Mouse (Mus musculus) adrenal gland, postnatal 14 days (tissue): Measurements from ENCODE around the gene Psmb11. TPM values are rescaled to one million over a fixed set of nuclear protein-coding genes. Genes with fewer than 3 reads are reported as not detected.

ENCODE experiments used
- DNase-seq: peaks from one replicate; pipeline ENCODE4 v3.0.0; 2021; ENCODE audit warnings: mixed read lengths
- total RNA-seq: library from RNA; stranded (reverse); gene quantifications from 2 replicates; pipeline ENCODE4 v1.2.3, GENCODE M21; 2021

The Psmb11 gene
- total RNA-seq, 1 experiment from 2014 or later = not detected

DNA sequence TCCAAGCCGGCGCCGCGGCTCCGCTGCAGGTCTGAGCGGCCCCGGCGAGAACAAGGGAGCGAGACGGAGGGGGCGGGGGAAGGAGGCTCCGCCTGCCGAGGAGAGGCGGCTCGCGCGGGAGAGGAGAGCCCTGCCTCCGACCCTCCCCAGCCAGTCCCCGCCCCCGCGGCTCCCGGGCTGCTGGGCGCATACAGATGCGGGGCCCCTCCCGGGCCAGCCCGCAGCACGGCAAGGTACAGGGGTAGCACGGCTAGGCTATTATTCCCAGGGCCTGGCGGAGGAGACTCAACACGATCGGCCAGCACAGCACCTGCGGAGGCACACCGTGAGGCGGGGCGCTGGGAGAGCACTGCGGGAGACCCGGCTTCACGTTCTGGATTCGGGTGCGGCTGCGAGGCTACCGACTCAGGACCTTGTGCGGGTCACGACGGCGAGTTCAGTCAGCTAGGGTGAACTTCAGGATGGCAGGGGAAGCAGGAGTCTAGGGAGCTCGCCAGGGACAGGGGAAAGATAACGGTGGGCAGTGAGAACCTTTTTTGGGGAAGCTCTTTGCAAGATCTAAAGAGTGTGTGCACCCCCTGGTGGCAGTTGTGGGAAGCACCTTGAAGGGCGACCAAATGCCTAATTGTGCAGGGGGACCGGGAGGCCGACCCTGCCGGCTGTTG is 20.2 kb downstream of the Psmb11 start, which contains the start of gene Cdh24:
Gene Cdh24 (minus strand): TSS at position 60 of the 665 bp plus-strand sequence.
- peak; percentile 94 for DNase-seq

DNA sequence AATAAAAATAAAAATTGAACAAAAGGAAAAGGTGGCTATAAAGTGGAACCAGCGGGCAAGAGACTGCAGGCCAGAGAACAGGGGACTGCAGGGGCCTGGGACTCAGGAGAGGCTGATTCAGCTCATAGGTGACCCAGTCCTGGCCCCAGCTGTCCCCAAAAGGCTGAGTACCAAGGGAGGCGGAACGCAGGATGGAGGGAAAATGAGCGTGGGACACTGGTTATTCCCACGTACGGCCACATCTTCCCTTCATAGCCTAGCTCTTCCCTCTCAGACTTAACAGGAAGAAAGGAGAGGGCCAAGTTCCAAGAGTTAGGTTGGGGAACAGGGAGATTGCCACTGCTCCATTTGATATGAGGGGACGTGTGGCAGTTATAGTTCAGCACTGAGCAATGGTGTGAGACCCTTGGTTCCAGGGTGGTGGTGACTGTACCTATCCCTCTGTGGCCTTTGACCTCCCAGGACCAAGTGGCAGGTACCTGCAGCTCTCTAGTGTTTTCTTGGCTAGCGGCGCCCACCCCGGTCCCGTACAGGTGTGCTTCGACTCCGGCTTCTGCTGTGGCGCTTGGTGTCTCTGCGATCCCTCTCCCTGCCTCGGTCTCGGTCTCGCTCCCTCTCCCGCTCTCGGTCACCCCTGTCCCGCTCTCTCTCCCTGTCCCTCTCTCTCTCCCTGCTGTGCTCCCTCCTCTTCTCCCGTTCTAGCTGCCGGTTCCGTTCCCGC is 21.2 kb downstream of the Psmb11 start:
- no peak for DNase-seq

- no peak for DNase-seq
Observed at GRCm38 (mm10) chr14:54643011-54643410, 21.8 kb downstream of the Psmb11 start.

DNA sequence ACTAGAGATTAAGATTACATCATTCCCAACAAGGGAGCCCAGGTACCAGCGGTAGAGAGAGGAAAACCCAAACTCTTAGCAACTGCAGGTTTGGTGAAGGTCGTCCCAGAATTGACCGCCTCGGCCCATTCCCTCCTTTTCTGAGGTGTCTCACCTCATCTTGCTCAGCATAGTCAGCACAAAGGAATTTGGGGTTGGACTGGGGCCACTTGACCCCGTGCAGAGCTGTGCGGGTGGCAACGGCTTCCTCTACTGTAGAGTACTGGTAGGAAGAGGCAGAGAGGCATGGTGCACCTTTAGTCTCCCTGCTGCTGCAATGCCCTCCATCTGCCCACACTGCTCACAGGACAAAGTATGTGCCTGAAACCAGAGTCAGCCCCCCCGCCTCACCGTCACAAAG is 23.1 kb downstream of the Psmb11 start:
- DNase-seq = peak; percentile 35

DNA sequence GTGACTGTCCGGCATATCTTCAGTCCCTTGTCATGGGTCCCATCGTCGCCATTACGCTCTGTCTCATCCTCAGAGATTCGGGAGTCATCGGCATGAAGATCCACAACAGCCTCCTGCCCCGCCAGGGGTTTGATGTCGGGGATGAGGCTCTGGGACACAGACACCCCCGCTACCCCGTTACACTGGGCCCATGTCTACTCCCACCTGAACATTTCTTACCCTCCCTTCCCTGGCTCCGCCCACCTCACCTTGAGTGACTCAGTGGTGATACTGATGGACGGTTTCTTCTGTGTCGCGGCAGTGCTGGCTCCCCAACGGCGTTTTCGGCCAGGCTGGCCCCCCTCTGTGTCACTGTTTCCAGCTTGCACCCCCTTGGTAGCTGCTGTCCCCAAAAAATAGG is 25.2 kb downstream of the Psmb11 start:
- DNase-seq = no peak

DNA sequence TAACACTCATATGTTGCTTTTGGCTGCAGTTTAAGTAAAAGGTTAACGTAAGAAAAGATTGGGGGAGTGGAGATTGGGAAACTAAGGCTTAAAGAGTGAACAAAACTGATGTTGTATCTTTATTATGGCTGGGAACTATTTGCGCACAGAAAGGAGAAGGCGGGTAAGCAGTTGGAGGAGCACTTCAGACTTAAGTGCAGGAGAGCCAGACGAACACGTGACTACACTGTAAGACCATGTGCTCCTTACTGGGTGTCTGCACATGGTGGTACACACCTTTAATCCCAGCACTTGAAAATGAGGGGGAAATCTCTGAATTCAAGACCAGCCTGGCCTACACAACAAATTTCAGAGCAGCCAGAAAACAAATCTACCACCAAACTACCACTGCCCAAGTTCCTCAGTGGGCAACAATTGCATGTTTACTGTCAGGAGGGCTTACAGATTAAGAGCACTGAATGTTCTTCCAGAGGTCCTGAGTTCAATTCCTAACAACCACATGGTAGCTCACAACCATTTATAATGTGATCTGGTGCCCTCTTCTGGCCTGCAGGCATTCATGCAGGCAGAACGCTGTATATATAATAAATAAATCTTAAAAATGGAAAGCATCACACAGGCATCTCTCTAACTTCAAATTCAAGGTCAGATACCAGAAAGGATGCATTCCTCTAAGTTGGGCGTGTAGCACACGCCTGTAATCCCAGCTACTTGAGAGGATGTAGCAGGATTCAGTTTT is 25.8 kb downstream of the Psmb11 start:
- DNase-seq = no peak

- DNase-seq = no peak
Observed at GRCm38 (mm10) chr14:54647900-54648299, 26.7 kb downstream of the Psmb11 start.

- peak; percentile 90 for DNase-seq
Observed at GRCm38 (mm10) chr14:54650621-54651454, 29.6 kb downstream of the Psmb11 start.

DNA sequence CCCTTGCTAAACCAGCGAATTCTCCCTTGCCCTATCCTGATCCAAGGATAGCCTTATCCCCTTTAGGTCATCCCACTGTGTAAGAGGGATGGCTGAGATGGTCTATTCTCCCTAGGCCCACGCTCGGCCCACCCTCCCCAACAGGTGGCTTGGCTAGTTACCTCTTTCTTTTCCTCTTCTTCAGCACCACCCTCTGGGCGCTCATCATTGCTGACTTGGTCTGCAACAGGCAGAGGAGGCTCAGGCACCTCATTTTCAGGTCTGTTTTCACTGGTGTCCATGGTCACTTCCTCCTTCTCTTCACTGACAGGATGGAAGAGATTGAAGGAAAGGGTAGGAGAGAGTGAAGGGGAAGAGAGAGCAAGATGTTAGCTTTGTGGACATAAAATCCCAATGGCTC is 30.3 kb downstream of the Psmb11 start:
- DNase-seq = no peak

DNA sequence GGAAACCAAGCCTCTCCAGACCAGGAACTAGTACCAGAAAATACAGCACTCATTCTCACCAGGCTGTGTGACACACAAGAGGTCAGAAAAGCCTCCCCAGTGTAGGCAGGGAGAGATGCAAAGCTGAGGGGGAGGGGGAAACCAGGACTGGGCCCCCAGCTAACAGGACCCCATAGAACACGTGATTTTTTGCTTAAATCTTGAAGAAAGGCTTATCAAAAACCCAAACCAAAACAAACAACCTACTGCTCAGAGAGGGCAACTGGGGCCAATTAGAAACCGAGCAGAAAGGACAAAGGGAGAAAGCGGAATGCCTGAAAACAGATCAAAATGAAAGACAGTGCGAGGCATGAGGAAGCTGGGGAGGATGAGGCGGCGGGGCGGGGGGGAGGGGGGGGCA is 31.6 kb downstream of the Psmb11 start:
- no peak for DNase-seq

DNA sequence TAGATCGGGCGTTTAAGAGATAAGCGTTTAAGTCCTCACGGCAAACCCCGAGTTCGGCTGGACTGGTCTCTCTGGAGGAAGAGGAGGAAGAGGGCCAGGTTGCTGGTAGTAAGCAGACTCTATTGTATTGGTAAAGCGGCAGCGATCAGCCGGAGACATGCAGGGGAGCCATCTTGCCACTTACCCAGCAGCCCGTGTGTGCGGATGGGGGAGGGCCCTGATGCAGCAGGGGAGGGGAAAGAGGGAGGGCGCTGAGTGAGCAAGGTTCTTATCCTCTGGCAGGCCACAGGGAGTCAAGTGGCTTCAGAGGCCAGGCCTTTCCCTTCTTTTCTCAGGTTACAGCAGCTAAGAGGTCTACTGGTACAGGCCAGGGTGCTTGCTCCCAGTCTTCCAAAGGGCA is 32.3 kb downstream of the Psmb11 start:
- peak; percentile 94 for DNase-seq

DNA sequence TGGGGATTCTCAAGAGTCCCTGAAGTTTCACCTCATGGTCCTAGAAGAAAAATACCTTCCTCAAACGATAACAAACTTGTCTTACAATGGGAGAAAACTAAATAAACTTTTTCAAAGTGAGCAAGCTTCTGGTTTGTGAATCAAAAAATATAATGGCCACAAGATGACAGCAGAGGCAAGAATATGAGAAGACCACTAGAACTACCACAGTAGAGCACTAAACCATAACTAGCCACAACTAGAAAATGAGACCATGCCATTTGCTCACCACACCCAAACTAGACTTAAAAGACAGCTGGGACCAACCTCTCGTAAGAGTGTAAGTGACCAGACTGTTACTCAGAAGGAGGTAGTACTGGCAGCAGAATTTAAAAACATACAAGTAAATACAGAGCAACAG is 38.8 kb downstream of the Psmb11 start:
- DNase-seq = no peak

- no peak for DNase-seq
Observed at GRCm38 (mm10) chr14:54664477-54665222, 43.4 kb downstream of the Psmb11 start.

- DNase-seq = peak; percentile 72
Observed at GRCm38 (mm10) chr14:54669381-54669780, 48.1 kb downstream of the Psmb11 start.

GRCm38 (mm10) chr14:54674317-54674716 is 53.1 kb downstream of the Psmb11 start:
- no peak for DNase-seq

DNA sequence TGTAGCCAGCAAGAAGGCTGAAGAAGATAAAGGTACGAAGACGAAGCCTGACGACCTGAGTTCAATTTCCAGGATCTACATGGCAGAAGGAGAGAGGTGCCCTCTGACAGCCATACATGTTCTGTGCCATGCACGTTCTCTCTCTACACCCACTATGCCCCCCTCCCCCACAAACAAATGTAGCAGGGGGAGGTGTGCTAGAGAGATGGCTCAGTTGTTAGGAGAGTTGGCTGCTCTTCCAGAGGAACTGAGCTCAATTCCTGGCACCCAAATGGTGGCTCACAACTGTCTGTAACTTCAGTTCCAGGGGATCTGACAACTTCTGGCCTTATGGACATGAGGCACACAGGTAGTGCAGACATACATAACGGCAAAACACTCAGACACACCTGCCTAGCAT is 55.1 kb downstream of the Psmb11 start:
- DNase-seq = no peak

- DNase-seq = no peak
Observed at GRCm38 (mm10) chr14:54678657-54679304, 57.5 kb downstream of the Psmb11 start.
